Mouse (Mus musculus): ENCODE data around the gene Plp2. TPM values are rescaled to one million over a fixed set of nuclear protein-coding genes. Genes with fewer than 3 reads are reported as not detected.
A peak's percentile ranks its signal among the peaks of the same experiment; 100 is the strongest.

The Plp2 gene
- total and polyA plus RNA-seq, 3 experiments = 40.3 to 118 (median 56.3) TPM

- intact Hi-C loops (cut with DNase I) = loop anchor here (2.0 to 5.0 kb wide), 3 partner anchors 48 to 274 kb away; partner anchors contain the start of genes Cacna1f and Ccdc22
- Histone ChIP-seq H3K36me3 (ENCODE audit: control insufficient read depth, insufficient read depth, low read length) (no peaks in the 10 kb centered on the region), H3K79me2 (replicated peaks; ENCODE audit: control insufficient read depth, insufficient read depth, low read length) (no peaks in the 10 kb centered on the region; the same call in 1 of the 2 replicates), H3K9ac (ENCODE audit: low read depth, low read length) (peak overlapping the region; percentile 38; the same call in 1 of the 2 replicates), H3K27me3 (ENCODE audit: control insufficient read depth, insufficient read depth, low read length) (no peaks in the 10 kb centered on the region), H3K4me3 (no peak overlapping the region), H3K4me1 (ENCODE audit: control insufficient read depth, insufficient read depth, low read length) (peaks cover 2% of the 10 kb centered on the region; the same call in 1 of the 2 replicates), H3K27ac (no peak overlapping the region)
- no peak for TF ChIP-seq EP300 (IDR thresholded peaks at IDR 0.05; ENCODE audit: insufficient read depth, low read depth, low read length)
- TF ChIP-seq CTCF (IDR thresholded peaks at IDR 0.05) = no peak
- TF ChIP-seq POLR2A (IDR thresholded peaks at IDR 0.05; ENCODE audit: insufficient read depth, low read depth, low read length) = no peak
- WGBS = 37% methylated on average over 6 of the region's 6 CpGs
- DNase-seq = no peak
These were observed 25.3 kb upstream of the Plp2 start for GRCm38 (mm10) chrX:7696520-7696919.

GRCm38 (mm10) chrX:7692862-7693261, 21.7 kb upstream of the Plp2 start:
- DNase-seq = no peak
- H3K27me3 ChIP-seq (ENCODE audit: control insufficient read depth, insufficient read depth, low read length) = no peaks in the 10 kb centered on the region
- H3K79me2 ChIP-seq (replicated peaks; ENCODE audit: control insufficient read depth, insufficient read depth, low read length) = no peaks in the 10 kb centered on the region
- H3K4me3 ChIP-seq = no peak overlapping the region
- WGBS = 29% methylated on average over 4 of the region's 4 CpGs
- no peak overlapping the region for H3K9ac ChIP-seq (ENCODE audit: low read depth, low read length)
- H3K36me3 ChIP-seq (ENCODE audit: control insufficient read depth, insufficient read depth, low read length) = no peaks in the 10 kb centered on the region
- no peak overlapping the region for H3K27ac ChIP-seq
- H3K4me1 ChIP-seq (ENCODE audit: control insufficient read depth, insufficient read depth, low read length) = no peaks in the 10 kb centered on the region; the same call in 1 of the 2 replicates
- TF ChIP-seq EP300 (IDR thresholded peaks at IDR 0.05; ENCODE audit: insufficient read depth, low read depth, low read length) (no peak), CTCF (IDR thresholded peaks at IDR 0.05) (peak; percentile 72)
- intact Hi-C loops (cut with DNase I) = loop anchor here (5.0 kb wide), 1 partner anchor 221 kb away; no protein-coding TSS in a partner anchor

- H3K79me2 ChIP-seq (replicated peaks; ENCODE audit: control insufficient read depth, insufficient read depth, low read length) = no peaks in the 10 kb centered on the region
- TF ChIP-seq CTCF (IDR thresholded peaks at IDR 0.05) (no peak), EP300 (IDR thresholded peaks at IDR 0.05; ENCODE audit: insufficient read depth, low read depth, low read length) (no peak), POLR2A (IDR thresholded peaks at IDR 0.05; ENCODE audit: insufficient read depth, low read depth, low read length) (no peak)
- H3K4me1 ChIP-seq (ENCODE audit: control insufficient read depth, insufficient read depth, low read length) = no peaks in the 10 kb centered on the region; the same call in 1 of the 2 replicates
- DNase-seq = no peak
- H3K27me3 ChIP-seq (ENCODE audit: control insufficient read depth, insufficient read depth, low read length) = no peaks in the 10 kb centered on the region
- intact Hi-C loops (cut with DNase I) = loop anchor here (5.0 kb wide), 1 partner anchor 218 kb away; no protein-coding TSS in a partner anchor
- no peaks in the 10 kb centered on the region for H3K36me3 ChIP-seq (ENCODE audit: control insufficient read depth, insufficient read depth, low read length)
- H3K9ac ChIP-seq (ENCODE audit: low read depth, low read length) = no peak overlapping the region
- 72% methylated on average over 3 of the region's 3 CpGs for WGBS
- H3K27ac ChIP-seq = no peak overlapping the region
- H3K4me3 ChIP-seq = no peak overlapping the region
These were observed 19.3 kb upstream of the Plp2 start for GRCm38 (mm10) chrX:7690486-7690885.

GRCm38 (mm10) chrX:7688321-7688720, 17.1 kb upstream of the Plp2 start:
- WGBS = 83% methylated on average over 2 of the region's 2 CpGs
- Histone ChIP-seq H3K36me3 (ENCODE audit: control insufficient read depth, insufficient read depth, low read length) (no peaks in the 10 kb centered on the region), H3K27ac (no peak overlapping the region), H3K4me3 (no peak overlapping the region), H3K4me1 (ENCODE audit: control insufficient read depth, insufficient read depth, low read length) (no peaks in the 10 kb centered on the region; the same call in 1 of the 2 replicates), H3K9ac (ENCODE audit: low read depth, low read length) (no peak overlapping the region), H3K27me3 (ENCODE audit: control insufficient read depth, insufficient read depth, low read length) (no peaks in the 10 kb centered on the region), H3K79me2 (replicated peaks; ENCODE audit: control insufficient read depth, insufficient read depth, low read length) (no peaks in the 10 kb centered on the region)
- no peak for DNase-seq
- TF ChIP-seq EP300 (IDR thresholded peaks at IDR 0.05; ENCODE audit: insufficient read depth, low read depth, low read length) = no peak
- no peak for TF ChIP-seq CTCF (IDR thresholded peaks at IDR 0.05)
- TF ChIP-seq POLR2A (IDR thresholded peaks at IDR 0.05; ENCODE audit: insufficient read depth, low read depth, low read length) = no peak
- intact Hi-C loops (cut with DNase I) = no loop called here

- H3K4me3 ChIP-seq = peak within 1 kb of the TSS; percentile 53
- H3K9ac ChIP-seq (ENCODE audit: low read depth, low read length) = peak within 1 kb of the TSS; percentile 78
- peak within 1 kb of the TSS; percentile 84 for H3K27ac ChIP-seq
- peak; percentile 64 to 65 for DNase-seq
- no peaks in the 10 kb centered on the region for H3K27me3 ChIP-seq (ENCODE audit: control insufficient read depth, insufficient read depth, low read length)
- H3K4me1 ChIP-seq (ENCODE audit: control insufficient read depth, insufficient read depth, low read length) = no peaks in the 10 kb centered on the region
- H3K79me2 ChIP-seq (replicated peaks; ENCODE audit: control insufficient read depth, insufficient read depth, low read length) = no peaks in the 10 kb centered on the region
- no peaks in the 10 kb centered on the region for H3K36me3 ChIP-seq (ENCODE audit: control insufficient read depth, insufficient read depth, low read length)
- TF ChIP-seq CTCF (IDR thresholded peaks at IDR 0.05) = no peak
- TF ChIP-seq EP300 (IDR thresholded peaks at IDR 0.05; ENCODE audit: insufficient read depth, low read depth, low read length) = 0 out of 2 replicates have a peak, but pooled peaks have one; percentile 17
- intact Hi-C loops (cut with DNase I) = no loop called here
- WGBS = 28% methylated on average over 14 of the region's 14 CpGs
These were observed 9.7 kb upstream of the Plp2 start, which contains the start of gene Magix for GRCm38 (mm10) chrX:7680864-7681263. Gene Magix, minus strand, starts transcription at chrX:7681251.

GRCm38 (mm10) chrX:7680057-7680412, 8.8 kb upstream of the Plp2 start:
- H3K27ac ChIP-seq = peak overlapping the region; percentile 80
- intact Hi-C loops (cut with DNase I) = no loop called here
- no peaks in the 10 kb centered on the region for H3K4me1 ChIP-seq (ENCODE audit: control insufficient read depth, insufficient read depth, low read length)

More at GRCm38 (mm10) chrX:7680057-7680412, 8.8 kb upstream of the Plp2 start:
- no peaks in the 10 kb centered on the region for H3K79me2 ChIP-seq (replicated peaks; ENCODE audit: control insufficient read depth, insufficient read depth, low read length)
- H3K36me3 ChIP-seq (ENCODE audit: control insufficient read depth, insufficient read depth, low read length) = no peaks in the 10 kb centered on the region
- no peak for TF ChIP-seq EP300 (IDR thresholded peaks at IDR 0.05; ENCODE audit: insufficient read depth, low read depth, low read length)
- TF ChIP-seq POLR2A (IDR thresholded peaks at IDR 0.05; ENCODE audit: insufficient read depth, low read depth, low read length) = no peak
- TF ChIP-seq CTCF (IDR thresholded peaks at IDR 0.05) = no peak
- 16% methylated on average over 12 of the region's 12 CpGs for WGBS
- H3K4me3 ChIP-seq = peak overlapping the region; percentile 53
- no peaks in the 10 kb centered on the region for H3K27me3 ChIP-seq (ENCODE audit: control insufficient read depth, insufficient read depth, low read length)
- DNase-seq = no peak
- H3K9ac ChIP-seq (ENCODE audit: low read depth, low read length) = peak overlapping the region; percentile 78

All from heart, adult 2 months (tissue).